Mouse (Mus musculus) heart, adult 2 months (tissue): ENCODE results near the gene Txndc17. TPM values are rescaled to one million over a fixed set of nuclear protein-coding genes. Genes with fewer than 3 reads are reported as not detected.

ENCODE experiments used
- DNase-seq, 2 experiments: peaks; one replicate each; pipeline ENCODE4 v3.0.0; 2021
- H3K27ac ChIP-seq: fragments of 200-600 bp; 2 replicates; pipeline ENCODE4 v1.8.1; 2022
- H3K27me3 ChIP-seq: fragments of 200-500 bp; 2 replicates; pipeline ENCODE4 v1.6.1; 2012; ENCODE audit warnings: mild to moderate bottlenecking, low read length, inconsistent platforms, mixed read lengths; ENCODE audit not compliant: control insufficient read depth, insufficient read depth
- H3K36me3 ChIP-seq: fragments of 200-500 bp; 2 replicates; pipeline ENCODE4 v1.6.1; 2012; ENCODE audit warnings: low read length, inconsistent platforms; ENCODE audit not compliant: control insufficient read depth, insufficient read depth
- H3K4me1 ChIP-seq: fragments of 200-500 bp; 2 replicates; pipeline ENCODE4 v1.6.1; 2011; ENCODE audit warnings: low read length; ENCODE audit not compliant: control insufficient read depth, insufficient read depth
- H3K4me3 ChIP-seq: fragments of 200-600 bp; 2 replicates; pipeline ENCODE4 v1.8.1; 2022
- H3K79me2 ChIP-seq: fragments of 200-500 bp; replicated peaks from 2 replicates; pipeline ENCODE4 v1.6.1; 2012; ENCODE audit warnings: mild to moderate bottlenecking, inconsistent platforms, low read length, moderate library complexity, mixed read lengths; ENCODE audit not compliant: control insufficient read depth, insufficient read depth
- H3K9ac ChIP-seq: fragments of 200-500 bp; 2 replicates; pipeline ENCODE4 v1.6.1; 2012; ENCODE audit warnings: low read depth, mild to moderate bottlenecking, control low read depth, inconsistent platforms, low read length, mixed read lengths
- CTCF ChIP-seq: fragments of 200-600 bp; IDR thresholded peaks from 2 replicates; pipeline ENCODE4 v1.8.1; 2022; ENCODE audit warnings: antibody characterized with exemption, mild to moderate bottlenecking, moderate library complexity
- EP300 ChIP-seq: fragments of 200-500 bp; IDR thresholded peaks from 2 replicates; pipeline ENCODE4 v1.6.1; 2011; ENCODE audit warnings: low read depth, low read length, control low read depth; ENCODE audit not compliant: insufficient read depth
- POLR2A ChIP-seq: fragments of 200-500 bp; IDR thresholded peaks from 2 replicates; pipeline ENCODE4 v1.6.1; 2011; ENCODE audit warnings: mild to moderate bottlenecking, low read depth, low read length, control low read depth; ENCODE audit not compliant: insufficient read depth
- whole genome bisulfite sequencing: fragments of 180-500 bp; shearing (Covaris S2); methylation state at CpG from one replicate; pipeline ENCODE4 v1.1.7; 2018; 5-methylcytosine and 5-hydroxymethylcytosine counted together
- intact Hi-C: fragments of 180-260 bp; cut with DNase I; formaldehyde crosslinking; loops from one replicate; pipeline ENCODE4 v1.15.1; 2025
- polyA plus RNA-seq: library from polyadenylated mRNA; depleted of rRNA; stranded (reverse); fragments of >200 nt; gene quantifications from 2 replicates; pipeline ENCODE4 v1.2.3, GENCODE M21; 2012
- total RNA-seq, 2 experiments: library from RNA; stranded (reverse); gene quantifications; 2 replicates each; pipeline ENCODE4 v1.2.3; 2021

The Txndc17 gene
- total and polyA plus RNA-seq, 3 experiments, result 37.6 to 43.7 (median 39.0) TPM

DNA sequence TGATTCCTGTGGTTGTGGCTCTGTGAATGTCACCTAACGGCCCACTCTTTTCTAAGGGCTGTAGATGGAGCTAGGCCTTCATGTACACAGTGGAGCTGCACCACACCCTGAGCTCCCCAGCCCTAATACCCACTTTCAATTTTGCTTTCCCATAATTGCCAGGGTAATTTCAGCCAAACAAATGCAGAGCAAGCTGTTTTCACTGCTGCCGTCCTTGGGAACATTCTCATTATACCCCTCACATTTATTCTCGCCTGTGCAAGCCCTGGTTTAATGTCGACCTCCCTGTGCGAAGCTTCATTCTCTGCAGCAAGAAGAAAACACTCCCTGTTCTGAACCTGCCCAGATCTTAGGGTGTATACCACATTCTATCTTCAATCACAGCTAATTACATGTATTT, 31.4 kb upstream of the Txndc17 start:
- intact Hi-C loops, result no loop called here
- DNase-seq, result no peak
- Histone ChIP-seq H3K9ac (no peak overlapping the region), H3K27ac (no peak overlapping the region), H3K4me1 (no peaks in the 10 kb centered on the region), H3K4me3 (no peak overlapping the region), H3K79me2 (no peaks in the 10 kb centered on the region), H3K27me3 (no peaks in the 10 kb centered on the region), H3K36me3 (no peaks in the 10 kb centered on the region; the same call in 1 of the 2 replicates)
- TF ChIP-seq EP300 (no peak), POLR2A (no peak), CTCF (no peak)
- WGBS, result 90% methylated on average over 5 of the region's 5 CpGs

DNA sequence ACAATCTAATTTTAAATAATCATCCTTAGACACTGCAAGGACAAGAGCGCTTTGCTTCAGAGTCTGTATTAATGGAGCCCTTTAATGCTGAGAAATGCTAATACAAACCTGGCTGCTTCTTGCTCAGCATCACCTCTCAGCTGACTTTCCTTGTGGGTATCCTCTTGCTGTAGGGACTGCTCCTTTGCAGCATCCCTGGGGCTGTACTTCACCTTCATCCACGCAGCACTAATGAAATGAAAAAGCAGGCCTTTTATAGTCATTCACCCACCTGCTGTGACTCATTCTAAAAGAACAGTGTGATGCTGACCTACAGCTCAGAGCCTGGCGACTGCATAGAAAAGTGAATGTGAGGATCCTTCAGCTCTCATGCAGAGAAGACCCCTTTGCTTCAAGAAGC, 30.8 kb upstream of the Txndc17 start:
- DNase-seq, result no peak
- 88% methylated on average over 3 of the region's 3 CpGs for WGBS
- no peaks in the 10 kb centered on the region; the same call in 1 of the 2 replicates for H3K36me3 ChIP-seq
- intact Hi-C loops, result no loop called here
- no peaks in the 10 kb centered on the region for H3K4me1 ChIP-seq
- H3K27ac ChIP-seq, result no peak overlapping the region
- H3K27me3 ChIP-seq, result no peaks in the 10 kb centered on the region
- H3K9ac ChIP-seq, result no peak overlapping the region
- TF ChIP-seq EP300 (no peak), CTCF (no peak), POLR2A (no peak)
- no peaks in the 10 kb centered on the region for H3K79me2 ChIP-seq
- H3K4me3 ChIP-seq, result no peak overlapping the region

DNA sequence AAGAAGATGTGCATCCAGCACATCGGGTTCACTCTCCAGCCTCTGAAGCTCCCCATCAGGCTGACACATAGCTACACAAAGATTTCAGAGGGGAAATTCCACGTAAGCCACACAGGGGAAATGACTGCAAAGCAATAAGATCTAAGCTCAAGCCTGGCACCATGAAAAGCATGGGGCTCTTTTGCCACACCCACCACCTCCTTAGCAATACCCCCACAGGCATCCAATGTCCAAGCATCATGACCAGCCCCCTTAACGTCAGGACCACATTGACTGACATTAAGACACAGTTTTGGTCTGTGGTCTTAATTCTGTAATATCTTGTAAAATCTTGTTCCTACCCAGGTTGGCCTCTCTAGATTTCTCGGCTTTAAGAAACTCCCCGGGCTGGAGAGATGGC, 26.8 kb upstream of the Txndc17 start:
- Histone ChIP-seq H3K36me3 (no peaks in the 10 kb centered on the region; the same call in 1 of the 2 replicates), H3K27ac (no peak overlapping the region), H3K79me2 (no peaks in the 10 kb centered on the region), H3K27me3 (no peaks in the 10 kb centered on the region), H3K4me1 (no peaks in the 10 kb centered on the region; the same call in 1 of the 2 replicates), H3K4me3 (no peak overlapping the region), H3K9ac (no peak overlapping the region)
- intact Hi-C loops, result no loop called here
- DNase-seq, result no peak
- 94% methylated on average over 5 of the region's 5 CpGs for WGBS
- TF ChIP-seq POLR2A (no peak), EP300 (no peak)

DNA sequence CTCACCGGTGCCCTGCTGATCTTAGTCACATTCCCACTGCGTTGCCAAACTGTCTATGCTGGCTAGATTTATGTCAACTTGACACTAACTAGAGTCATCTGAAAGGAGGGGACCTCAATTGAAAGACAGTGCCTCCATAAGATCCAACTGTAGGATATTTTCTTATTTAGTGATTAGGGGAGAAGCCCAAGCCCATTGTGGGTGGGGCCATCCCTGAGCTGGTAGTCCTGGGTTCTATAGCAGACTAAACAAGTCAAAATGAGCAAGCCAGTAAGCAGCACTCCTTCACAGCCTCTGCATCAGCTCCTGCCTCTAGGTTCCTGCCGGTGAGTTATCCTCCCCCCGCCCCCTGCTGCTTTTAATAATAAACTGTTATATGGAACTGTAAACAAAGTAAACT, 26.2 kb upstream of the Txndc17 start:
- Histone ChIP-seq H3K36me3 (no peaks in the 10 kb centered on the region; the same call in 1 of the 2 replicates), H3K27ac (no peak overlapping the region), H3K79me2 (no peaks in the 10 kb centered on the region), H3K4me1 (no peaks in the 10 kb centered on the region; the same call in 1 of the 2 replicates), H3K4me3 (no peak overlapping the region), H3K9ac (no peak overlapping the region), H3K27me3 (no peaks in the 10 kb centered on the region)
- 94% methylated on average over 4 of the region's 4 CpGs for WGBS
- intact Hi-C loops, result no loop called here
- TF ChIP-seq POLR2A (no peak), EP300 (no peak), CTCF (no peak)
- no peak for DNase-seq

DNA sequence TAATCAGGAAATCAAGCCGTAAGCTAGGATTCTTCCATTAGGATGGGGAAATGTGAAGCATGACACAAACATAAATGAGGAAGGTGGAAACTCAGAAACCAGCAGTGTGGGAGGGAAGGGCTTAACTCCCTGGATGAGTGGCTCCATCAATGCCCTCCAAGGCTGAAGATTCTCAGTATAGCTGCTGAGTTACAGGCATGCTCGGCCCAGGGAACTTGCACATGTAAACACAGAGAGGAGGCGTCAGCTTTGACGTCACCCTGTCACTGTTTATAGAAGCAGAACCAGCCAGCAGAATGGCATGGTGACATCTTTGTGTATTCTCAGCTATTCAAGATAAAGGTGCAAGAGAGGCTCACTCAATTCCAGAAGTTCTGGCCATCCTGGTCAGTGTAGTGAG, 23.1 kb upstream of the Txndc17 start:
- Histone ChIP-seq H3K36me3 (no peaks in the 10 kb centered on the region), H3K4me3 (no peak overlapping the region), H3K27ac (no peak overlapping the region), H3K4me1 (no peaks in the 10 kb centered on the region; the same call in none of the 2 replicates), H3K27me3 (no peaks in the 10 kb centered on the region), H3K9ac (no peak overlapping the region), H3K79me2 (no peaks in the 10 kb centered on the region)
- intact Hi-C loops, result no loop called here
- 73% methylated on average over 4 of the region's 4 CpGs for WGBS
- DNase-seq, result no peak
- TF ChIP-seq POLR2A, result no peak
- no peak for TF ChIP-seq EP300
- TF ChIP-seq CTCF, result no peak

DNA sequence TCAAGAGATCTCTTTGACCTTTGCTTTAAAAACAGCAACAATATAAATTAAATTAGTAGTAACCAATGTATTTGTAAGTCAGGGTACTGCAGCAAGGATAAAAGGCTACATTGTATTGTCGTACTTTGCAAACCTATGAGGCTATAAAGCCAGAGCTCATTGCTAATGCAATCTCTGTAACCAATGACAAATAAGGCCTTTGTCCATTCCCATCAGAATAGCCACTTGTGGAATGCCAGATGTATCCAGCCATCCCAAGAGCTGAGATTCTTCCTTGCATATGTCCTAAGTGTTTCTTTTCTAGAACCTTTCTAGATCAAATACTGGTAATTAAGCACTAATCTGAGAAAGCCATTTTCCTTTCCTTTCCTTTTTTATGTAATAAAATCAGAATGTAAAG, 16.5 kb upstream of the Txndc17 start:
- Histone ChIP-seq H3K79me2 (no peaks in the 10 kb centered on the region), H3K4me3 (no peak overlapping the region), H3K36me3 (peaks cover 2% of the 10 kb centered on the region; the same call in 1 of the 2 replicates), H3K4me1 (peaks cover 1% of the 10 kb centered on the region; the same call in 1 of the 2 replicates), H3K27me3 (no peaks in the 10 kb centered on the region), H3K27ac (no peak overlapping the region), H3K9ac (no peak overlapping the region)
- TF ChIP-seq CTCF, result no peak
- no peak for TF ChIP-seq POLR2A
- no peak for TF ChIP-seq EP300
- DNase-seq, result no peak
- 94% methylated on average over 1 of the region's 1 CpGs for WGBS
- intact Hi-C loops, result no loop called here

DNA sequence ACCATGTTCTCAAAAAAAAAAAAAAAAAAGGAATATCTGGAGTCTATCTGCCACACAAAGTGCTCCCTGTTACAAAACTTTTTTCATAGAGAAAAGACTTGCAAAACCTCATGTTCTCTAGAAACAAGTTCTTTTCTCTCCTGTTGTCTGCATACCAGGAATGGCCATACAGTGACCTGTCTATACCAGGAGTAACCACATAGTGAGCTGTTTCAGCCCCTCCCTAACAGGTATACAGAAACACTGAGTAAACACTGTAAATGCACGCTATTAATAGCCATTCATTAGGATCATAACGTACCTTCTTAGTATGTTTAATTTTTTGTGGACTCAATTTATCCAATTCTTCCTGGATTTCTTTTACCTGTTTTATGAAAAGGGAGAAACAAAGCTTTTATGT, 13.1 kb upstream of the Txndc17 start:
- no peak overlapping the region for H3K27ac ChIP-seq
- H3K79me2 ChIP-seq, result no peaks in the 10 kb centered on the region
- peaks cover 3% of the 10 kb centered on the region; the same call in 1 of the 2 replicates for H3K4me1 ChIP-seq
- no peak overlapping the region for H3K4me3 ChIP-seq
- intact Hi-C loops, result no loop called here
- TF ChIP-seq POLR2A (no peak), CTCF (no peak), EP300 (no peak)
- WGBS, result 90% methylated on average over 2 of the region's 2 CpGs
- peaks cover 4% of the 10 kb centered on the region for H3K36me3 ChIP-seq
- H3K9ac ChIP-seq, result no peak overlapping the region
- no peak for DNase-seq
- H3K27me3 ChIP-seq, result no peaks in the 10 kb centered on the region
